Mouse (Mus musculus): ENCODE data around the gene Slc25a17.

GRCm38 (mm10) chr15:81300520-81301069 lies 60.0 kb downstream of the Slc25a17 start:
- TF ChIP-seq MAFK (IDR thresholded peaks at IDR 0.05; ENCODE audit: insufficient read depth, low read depth, low read length) (no peak), ZC3H11A (IDR thresholded peaks at IDR 0.05; ENCODE audit: borderline replicate concordance, low read depth, low read length) (no peak), HCFC1 (IDR thresholded peaks at IDR 0.05; ENCODE audit: borderline replicate concordance, insufficient read depth, low read length) (no peak), ZNF384 (IDR thresholded peaks at IDR 0.05; ENCODE audit: low read depth, low read length) (no peak), CHD2 (IDR thresholded peaks at IDR 0.05; ENCODE audit: low read depth, low read length) (no peak)

All from ES-E14 (cell line).